Mouse (Mus musculus) liver, adult 2 months (tissue): ENCODE results near the gene Nlgn1.

Experiments
- CTCF ChIP-seq: fragments of 200-500 bp; IDR thresholded peaks from 2 replicates; pipeline ENCODE4 v1.5.1; 2011; ENCODE audit warnings: low read depth, low read length, control low read depth
- POLR2A ChIP-seq: fragments of 200-500 bp; IDR thresholded peaks from 2 replicates; pipeline ENCODE4 v1.6.1; 2011; ENCODE audit warnings: low read length, control low read depth; ENCODE audit not compliant: insufficient read depth; ENCODE audit errors: extremely low read depth

GRCm38 (mm10) chr3:26216231-26216630 lies 116.0 kb downstream of the Nlgn1 start:
- TF ChIP-seq CTCF (no peak), POLR2A (no peak)
